Mouse (Mus musculus): ENCODE data around the gene Plcb4. TPM values are rescaled to one million over a fixed set of nuclear protein-coding genes. Genes with fewer than 3 reads are reported as not detected.
"Not testable (repeated sequence)": the region's sequence is repeated elsewhere in the genome, so short reads cannot be mapped to it uniquely, and the experiment has no call there.

Gene Plcb4
- polyA plus RNA-seq, 1 experiment from 2014 or later: 26.5 TPM

DNA sequence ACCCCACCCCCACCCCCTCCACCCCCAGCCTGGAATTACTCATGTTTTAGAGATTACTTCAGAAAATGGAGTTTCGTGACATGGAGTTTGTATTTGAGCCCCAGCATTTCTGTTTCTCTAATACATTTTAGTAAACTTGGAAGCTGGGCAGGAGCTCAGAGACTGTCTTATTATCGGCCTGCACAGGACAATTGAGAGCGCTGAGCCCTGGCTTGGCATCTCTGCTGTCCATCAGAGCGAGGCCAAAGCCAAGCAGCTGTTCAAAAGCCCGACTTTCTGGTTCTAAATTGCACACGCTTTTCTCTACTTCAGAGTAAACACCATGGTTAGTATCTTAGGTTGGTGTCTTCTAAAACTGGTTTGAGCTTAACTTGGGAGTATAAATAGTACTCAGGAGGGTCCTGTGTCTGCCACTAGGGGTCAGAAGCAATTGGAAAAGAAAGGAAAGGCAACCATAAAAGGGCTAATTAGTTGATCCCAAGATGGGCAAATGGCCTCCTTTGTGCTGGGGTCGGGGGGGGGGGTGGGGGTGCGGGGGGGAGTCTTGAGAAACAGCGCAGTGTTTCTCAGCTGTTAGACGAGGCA is 75.2 kb downstream of the Plcb4 start:
- DNase-seq (ENCODE audit: low read depth, low spot score) (no peak), ATAC-seq (no peak)
- peak; percentile 35 for TF ChIP-seq CTCF (IDR thresholded peaks at IDR 0.05)
- in situ Hi-C loops (cut with MboI; ENCODE audit: low pct_unique_long_range_greater_than_20kb): no loop called here
- H3K27me3 ChIP-seq: no peaks in the 10 kb centered on the region
- CTCF ChIA-PET: interaction anchor here (1.1 to 2.3 kb wide), 3 partner anchors 18 to 193 kb away, joined by 4 to 7 read pairs (median 6); no protein-coding TSS in a partner anchor
- POLR2A ChIA-PET: no interaction called here

DNA sequence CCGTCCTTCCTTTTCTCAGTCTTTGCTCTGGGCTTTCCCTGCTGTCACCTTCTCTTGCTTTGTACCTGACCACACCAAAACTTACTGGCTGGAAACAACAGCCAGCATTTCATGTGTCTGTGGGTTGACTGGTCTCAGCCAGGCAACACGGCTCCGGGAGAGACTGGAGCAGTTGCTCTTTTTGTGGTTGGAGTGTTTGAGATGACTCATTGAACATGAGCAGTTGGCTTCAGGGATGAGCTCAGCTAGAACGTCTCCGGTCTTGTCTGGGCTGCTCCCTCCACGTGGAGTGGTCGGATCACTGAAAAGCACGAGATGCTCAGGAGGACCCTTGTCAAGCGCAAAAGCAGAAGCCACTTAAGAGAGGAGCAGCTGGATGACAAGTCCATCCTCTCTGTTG is 78.7 kb downstream of the Plcb4 start:
- ChIA-PET POLR2A (interaction anchor here (0.6 to 0.9 kb wide), 2 partner anchors 20 to 76 kb away, joined by 3 read pairs; no protein-coding TSS in a partner anchor), CTCF (no interaction called here)
- no peaks in the 10 kb centered on the region for H3K27me3 ChIP-seq
- no peak for TF ChIP-seq CTCF (IDR thresholded peaks at IDR 0.05)
- DNase-seq (ENCODE audit: low read depth, low spot score): peak; percentile 48
- peak; percentile 98 for ATAC-seq
- in situ Hi-C loops (cut with MboI; ENCODE audit: low pct_unique_long_range_greater_than_20kb): no loop called here

DNA sequence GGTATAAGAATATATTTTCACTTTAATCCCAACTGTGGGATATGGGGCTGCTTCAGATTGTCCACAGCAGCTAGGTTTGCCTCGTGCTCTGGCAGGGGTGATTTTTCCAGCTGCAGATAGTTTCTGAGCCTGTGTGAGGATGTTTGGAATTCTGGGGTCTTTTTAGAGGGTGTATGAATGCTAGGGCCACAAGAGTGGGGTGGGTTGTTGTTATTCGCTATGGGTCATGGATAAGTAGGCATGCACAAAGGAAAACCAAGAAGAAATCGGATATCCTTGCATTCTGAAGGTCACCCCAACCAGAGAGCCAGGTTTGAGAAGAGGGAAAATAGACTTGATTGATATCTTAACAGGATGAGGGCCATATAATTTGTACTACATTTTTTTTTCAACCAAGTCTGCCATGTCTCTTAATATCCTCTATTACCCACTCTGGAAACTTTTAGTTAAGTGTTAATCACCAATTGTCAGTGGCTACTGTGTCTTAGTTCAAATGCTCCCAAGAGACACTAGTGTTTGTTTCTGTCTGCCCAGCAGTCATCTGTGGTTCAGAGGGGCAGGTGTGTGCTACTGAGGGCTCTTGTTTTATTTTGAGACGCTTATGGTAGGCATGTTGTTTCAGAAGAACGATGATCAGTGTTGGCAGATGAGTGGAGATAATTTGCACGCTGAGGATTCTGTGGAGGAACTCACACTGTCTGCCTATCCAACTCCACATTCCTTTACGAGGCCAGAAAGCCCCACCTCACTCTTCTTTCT is 79.4 kb downstream of the Plcb4 start:
- in situ Hi-C loops (cut with MboI; ENCODE audit: low pct_unique_long_range_greater_than_20kb); DNase-seq (ENCODE audit: low read depth, low spot score); H3K27me3 ChIP-seq; ATAC-seq; POLR2A ChIA-PET; CTCF ChIA-PET: not testable (repeated sequence)

DNA sequence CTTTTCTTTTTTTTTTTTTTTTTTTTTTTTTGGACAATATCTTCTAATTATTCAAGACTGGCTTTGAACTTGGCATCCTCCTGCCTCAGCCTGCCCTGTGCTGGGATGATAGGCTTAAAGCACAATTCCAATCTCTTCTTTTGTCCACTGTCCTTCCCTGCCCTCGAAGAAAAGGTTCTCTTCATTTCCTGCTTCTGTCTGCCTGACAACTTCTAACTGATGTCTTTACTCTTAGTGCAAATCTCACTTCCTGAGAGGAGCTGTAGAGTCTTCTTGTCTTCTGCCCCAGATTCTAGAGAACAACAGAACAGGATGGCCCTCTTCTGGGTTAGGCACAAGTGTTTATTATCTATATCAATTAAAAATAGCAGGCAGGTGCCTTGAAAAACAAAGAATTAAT is 80.1 kb downstream of the Plcb4 start:
- CTCF ChIA-PET: no interaction called here
- POLR2A ChIA-PET: no interaction called here
- TF ChIP-seq CTCF (IDR thresholded peaks at IDR 0.05): no peak
- DNase-seq (ENCODE audit: low read depth, low spot score): no peak
- no peaks in the 10 kb centered on the region for H3K27me3 ChIP-seq
- in situ Hi-C loops (cut with MboI; ENCODE audit: low pct_unique_long_range_greater_than_20kb): no loop called here
- no peak for ATAC-seq

DNA sequence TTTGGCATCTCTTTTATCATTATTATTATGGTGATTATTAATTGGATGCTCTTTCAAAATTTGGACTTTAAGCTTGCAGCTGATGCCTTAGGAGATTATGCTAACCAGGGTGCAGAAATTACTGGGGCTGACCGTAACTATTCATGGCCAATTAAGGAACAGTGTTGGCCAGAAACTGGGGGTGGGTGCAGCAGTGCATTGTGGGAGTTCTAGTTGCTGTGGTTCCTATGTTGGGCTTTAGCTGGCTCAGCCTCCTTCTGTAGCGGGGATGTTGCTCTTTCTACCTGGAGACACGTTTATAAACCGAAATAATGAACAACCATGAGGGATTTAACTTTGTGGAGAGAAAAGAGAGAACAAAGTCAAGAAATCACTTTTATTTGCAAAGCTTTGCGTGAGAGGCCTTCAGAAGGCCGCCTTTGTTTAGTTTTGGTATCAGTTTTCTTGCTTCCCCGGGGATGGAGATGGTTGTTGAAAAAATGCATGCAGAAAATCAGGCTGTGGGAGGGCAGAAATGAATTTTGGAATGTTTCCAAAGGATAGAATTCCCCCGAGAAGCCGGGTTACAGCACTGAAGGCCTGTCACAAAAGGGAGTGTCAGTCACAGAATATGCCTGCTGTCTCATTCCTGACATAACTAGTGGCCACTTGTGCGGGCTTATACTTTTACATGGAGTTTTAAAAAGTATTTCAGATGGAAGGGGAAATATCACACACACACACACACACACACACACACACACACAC is 84.3 kb downstream of the Plcb4 start:
- no peaks in the 10 kb centered on the region for H3K27me3 ChIP-seq
- ATAC-seq (no peak), DNase-seq (ENCODE audit: low read depth, low spot score) (no peak)

DNA sequence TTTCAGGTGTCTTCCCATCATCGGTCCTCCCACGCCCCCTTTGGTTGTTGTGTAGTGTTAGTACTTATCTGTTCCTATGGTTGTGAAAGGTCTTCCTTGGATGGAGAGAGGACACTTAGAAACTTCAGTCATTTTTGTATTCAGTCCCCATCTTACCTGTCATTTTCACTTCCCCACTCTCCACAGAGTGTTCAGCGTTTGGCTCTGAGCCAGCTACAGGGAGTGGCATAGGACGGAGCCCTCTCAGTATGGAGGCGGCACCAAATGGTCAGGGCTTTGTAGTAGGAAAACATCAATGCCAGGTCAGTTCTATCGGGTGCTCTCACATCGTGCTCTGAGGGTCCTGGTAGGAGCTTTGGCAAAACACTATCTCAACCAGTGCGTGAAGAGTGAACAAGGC is 85.9 kb downstream of the Plcb4 start:
- H3K27me3 ChIP-seq: no peaks in the 10 kb centered on the region
- DNase-seq (ENCODE audit: low read depth, low spot score) (no peak), ATAC-seq (no peak)
- in situ Hi-C loops (cut with MboI; ENCODE audit: low pct_unique_long_range_greater_than_20kb): no loop called here
- ChIA-PET POLR2A (no interaction called here), CTCF (no interaction called here)
- TF ChIP-seq CTCF (IDR thresholded peaks at IDR 0.05): no peak

More for the DNA sequence above, 84.3 kb downstream of the Plcb4 start:
- in situ Hi-C loops (cut with MboI; ENCODE audit: low pct_unique_long_range_greater_than_20kb): no loop called here
- no peak for TF ChIP-seq CTCF (IDR thresholded peaks at IDR 0.05)
- CTCF ChIA-PET: no interaction called here
- POLR2A ChIA-PET: no interaction called here

DNA sequence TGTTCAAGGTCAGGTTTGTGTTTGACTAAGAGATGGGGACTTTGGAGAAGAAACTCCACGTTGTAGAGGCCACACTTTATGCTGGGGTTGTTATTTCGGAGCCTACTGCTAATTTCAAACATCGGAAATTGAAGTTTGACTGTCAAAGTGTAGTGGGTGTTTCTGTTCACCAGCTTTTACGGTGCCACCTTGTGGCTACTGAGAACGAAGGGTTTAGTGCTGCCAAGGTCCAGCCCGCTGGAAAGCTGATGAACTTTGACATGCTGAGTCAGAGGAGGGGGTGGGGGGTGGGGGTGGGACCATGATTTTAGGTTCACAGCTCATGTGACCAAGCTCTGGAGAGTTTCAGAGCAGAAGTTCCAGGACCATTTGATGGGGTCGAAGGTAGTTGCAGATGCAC is 86.3 kb downstream of the Plcb4 start:
- H3K27me3 ChIP-seq: no peaks in the 10 kb centered on the region
- ChIA-PET CTCF (no interaction called here), POLR2A (no interaction called here)
- peak; percentile 32 for TF ChIP-seq CTCF (IDR thresholded peaks at IDR 0.05)
- DNase-seq (ENCODE audit: low read depth, low spot score) (no peak), ATAC-seq (no peak)
- in situ Hi-C loops (cut with MboI; ENCODE audit: low pct_unique_long_range_greater_than_20kb): no loop called here

DNA sequence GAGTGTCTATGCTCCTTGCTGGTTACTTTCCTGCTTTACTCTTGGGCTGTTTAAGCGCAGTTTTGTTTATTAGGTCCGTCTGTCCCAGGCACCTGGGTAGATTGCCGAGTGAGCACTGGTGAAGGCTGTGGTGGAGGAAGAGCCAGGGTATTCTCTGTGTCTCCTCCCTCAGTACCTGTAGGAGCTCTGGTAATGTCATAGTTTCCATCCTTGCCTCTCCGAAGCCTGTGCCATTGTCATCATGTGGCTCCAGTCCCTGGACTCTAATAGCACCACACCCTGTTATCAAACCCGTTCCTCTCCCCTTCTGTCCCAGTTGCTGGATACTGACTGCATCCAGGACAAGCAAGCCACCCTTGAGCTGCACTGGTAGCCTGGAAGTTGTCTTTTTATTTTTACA is 89.6 kb downstream of the Plcb4 start:
- DNase-seq (ENCODE audit: low read depth, low spot score): no peak
- no peaks in the 10 kb centered on the region for H3K27me3 ChIP-seq
- in situ Hi-C loops (cut with MboI; ENCODE audit: low pct_unique_long_range_greater_than_20kb): no loop called here
- ChIA-PET POLR2A (no interaction called here), CTCF (interaction anchor here (1.6 kb wide), 1 partner anchor 12 kb away, joined by 6 read pairs; no protein-coding TSS in a partner anchor)
- TF ChIP-seq CTCF (IDR thresholded peaks at IDR 0.05): no peak
- ATAC-seq: no peak

DNA sequence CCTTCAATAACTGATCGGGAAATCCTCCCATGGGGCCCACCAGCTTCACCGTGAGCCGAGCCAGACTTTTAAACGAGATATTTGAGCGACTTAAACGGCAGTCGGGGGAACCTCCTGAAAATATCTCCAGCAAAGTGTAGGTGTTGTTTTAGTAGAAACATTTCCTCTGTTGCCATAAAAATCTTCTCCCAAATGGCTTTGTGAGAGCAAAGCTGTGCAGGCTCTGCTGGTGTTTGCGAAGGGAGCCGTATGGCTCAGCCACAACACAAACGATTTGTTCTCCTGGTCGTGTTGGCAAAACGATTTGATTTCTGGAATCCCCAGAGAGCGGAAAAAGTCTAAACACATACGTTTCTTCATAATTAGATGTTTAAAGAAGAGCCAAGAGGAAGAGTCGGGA is 90.8 kb downstream of the Plcb4 start:
- in situ Hi-C loops (cut with MboI; ENCODE audit: low pct_unique_long_range_greater_than_20kb): no loop called here
- POLR2A ChIA-PET: interaction anchor here (0.6 to 1.2 kb wide), 2 partner anchors 30 to 91 kb away, joined by 3 read pairs; no protein-coding TSS in a partner anchor
- H3K27me3 ChIP-seq: no peaks in the 10 kb centered on the region
- DNase-seq (ENCODE audit: low read depth, low spot score) (no peak), ATAC-seq (no peak)
- TF ChIP-seq CTCF (IDR thresholded peaks at IDR 0.05): no peak
- CTCF ChIA-PET: no interaction called here

DNA sequence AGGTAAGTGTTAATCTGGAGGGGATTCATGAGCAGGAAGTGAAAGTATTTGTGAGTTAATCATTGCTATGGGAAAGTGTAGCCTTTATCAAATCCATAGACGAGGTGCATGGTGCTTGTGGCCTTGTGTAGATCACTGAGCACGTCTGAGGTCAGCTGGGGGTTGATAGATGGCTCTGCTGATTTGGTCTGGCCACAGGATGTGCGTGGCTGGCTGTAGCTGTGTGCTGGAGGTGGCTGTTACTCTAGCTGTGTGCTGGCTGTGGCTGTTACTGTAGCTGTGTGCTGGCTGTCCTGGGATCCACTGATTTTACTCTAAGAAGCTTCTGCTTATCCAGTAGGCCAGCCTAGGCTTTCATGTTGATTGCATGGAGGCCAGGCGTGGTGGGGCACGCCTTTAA is 91.9 kb downstream of the Plcb4 start:
- H3K27me3 ChIP-seq: no peaks in the 10 kb centered on the region
- in situ Hi-C loops (cut with MboI; ENCODE audit: low pct_unique_long_range_greater_than_20kb): no loop called here
- ChIA-PET CTCF (no interaction called here), POLR2A (no interaction called here)
- ATAC-seq (peak; percentile 67), DNase-seq (ENCODE audit: low read depth, low spot score) (no peak)
- no peak for TF ChIP-seq CTCF (IDR thresholded peaks at IDR 0.05)

DNA sequence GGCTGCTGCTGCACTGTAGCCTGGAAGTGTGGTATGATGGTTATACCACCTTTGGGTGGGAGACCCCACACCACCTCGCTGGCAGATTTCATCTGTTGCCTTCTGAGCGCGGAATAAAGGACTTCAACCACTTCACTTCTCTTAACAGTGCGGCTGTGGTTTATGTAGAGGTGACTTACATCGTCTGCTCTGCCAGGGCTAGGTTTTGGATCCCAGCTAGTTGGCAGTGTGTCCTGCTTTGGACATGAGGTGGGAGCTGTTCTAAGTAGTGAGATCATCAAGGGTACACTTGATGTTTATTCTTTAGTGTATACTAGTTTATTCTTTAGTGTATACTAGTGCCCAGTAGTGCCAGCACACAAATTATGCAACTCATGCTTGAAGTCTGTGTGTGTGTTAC is 97.0 kb downstream of the Plcb4 start:
- in situ Hi-C loops (cut with MboI; ENCODE audit: low pct_unique_long_range_greater_than_20kb): no loop called here
- POLR2A ChIA-PET: no interaction called here
- no peak for TF ChIP-seq CTCF (IDR thresholded peaks at IDR 0.05)
- CTCF ChIA-PET: interaction anchor here (1.2 kb wide), 1 partner anchor 10 kb away, joined by 3 read pairs; no protein-coding TSS in a partner anchor
- no peaks in the 10 kb centered on the region for H3K27me3 ChIP-seq
- DNase-seq (ENCODE audit: low read depth, low spot score) (no peak), ATAC-seq (no peak)
